Mouse (Mus musculus) hindbrain, postnatal 0 days (tissue): ENCODE data around the gene Cyb5rl. TPM values are rescaled to one million over a fixed set of nuclear protein-coding genes. Genes with fewer than 3 reads are reported as not detected.

ENCODE experiments used
- ATAC-seq: fragments of 200-750 bp; cut with Nextera tagmentation; 2 replicates; pipeline ENCODE4 v1.8.0; 2017; ENCODE audit warnings: mild to moderate bottlenecking, moderate TSS enrichment, moderate library complexity
- DNase-seq: peaks from one replicate; pipeline ENCODE4 v3.0.0-alpha.2; 2015; ENCODE audit warnings: low spot score
- H3K27ac ChIP-seq: fragments of 300-500 bp; sonication (generic); 2 replicates; pipeline ENCODE4 v1.5.1; 2014; ENCODE audit warnings: mild to moderate bottlenecking
- H3K27me3 ChIP-seq: fragments of 300-500 bp; sonication (generic); 2 replicates; pipeline ENCODE4 v1.6.1; 2014; ENCODE audit warnings: low read length, mixed read lengths; ENCODE audit not compliant: insufficient read depth
- H3K36me3 ChIP-seq: fragments of 300-500 bp; sonication (generic); 2 replicates; pipeline ENCODE4 v1.6.1; 2014; ENCODE audit warnings: low read length, mixed read lengths; ENCODE audit not compliant: insufficient read depth
- H3K4me1 ChIP-seq: fragments of 300-500 bp; sonication (generic); 2 replicates; pipeline ENCODE4 v1.6.1; 2014; ENCODE audit warnings: antibody characterized with exemption, low read length, mixed read lengths; ENCODE audit not compliant: insufficient read depth
- H3K4me2 ChIP-seq: fragments of 300-500 bp; sonication (generic); 2 replicates; pipeline ENCODE4 v1.6.1; 2014; ENCODE audit warnings: low read depth, mild to moderate bottlenecking, low read length, moderate library complexity, mixed read lengths
- H3K4me3 ChIP-seq: fragments of 300-500 bp; sonication (generic); 2 replicates; pipeline ENCODE4 v1.5.1; 2014; ENCODE audit warnings: low read length
- H3K9ac ChIP-seq: fragments of 300-500 bp; sonication (generic); replicated peaks from 2 replicates; pipeline ENCODE4 v1.6.1; 2014; ENCODE audit warnings: mild to moderate bottlenecking, low read length, moderate library complexity, mixed read lengths
- H3K9me3 ChIP-seq: fragments of 300-500 bp; sonication (generic); 2 replicates; pipeline ENCODE4 v1.6.1; 2016; ENCODE audit warnings: low read length, mixed read lengths
- CTCF ChIP-seq: IDR thresholded peaks from 2 replicates; pipeline ENCODE4 v1.5.1; 2016; ENCODE audit warnings: antibody characterized with exemption, control low read depth, low read depth
- WGBS: fragments of 180-500 bp; shearing (Covaris S2); extraction: QIAGEN DNeasy Blood & Tissue Kit; methylation state at CpG from one replicate; pipeline ENCODE4 v1.1.7; 2014; 5-methylcytosine and 5-hydroxymethylcytosine counted together
- polyA plus RNA-seq: library from polyadenylated mRNA; unstranded; fragments of >200 nt; fragmentation: Nextera tagmentation; extraction: Ambion mirVana; gene quantifications from 2 replicates; pipeline ENCODE4 v1.2.1, GENCODE M21; 2015
- total RNA-seq: library from RNA; depleted of rRNA; stranded (reverse); fragments of >200 nt; gene quantifications from 2 replicates; pipeline ENCODE4 v1.2.3, GENCODE M21; 2014; rRNA removed

Gene Cyb5rl
- total RNA-seq (8.7 and 21.3 TPM in 2 replicates), polyA plus RNA-seq (4.1 and 4.6 TPM in 2 replicates)

DNA sequence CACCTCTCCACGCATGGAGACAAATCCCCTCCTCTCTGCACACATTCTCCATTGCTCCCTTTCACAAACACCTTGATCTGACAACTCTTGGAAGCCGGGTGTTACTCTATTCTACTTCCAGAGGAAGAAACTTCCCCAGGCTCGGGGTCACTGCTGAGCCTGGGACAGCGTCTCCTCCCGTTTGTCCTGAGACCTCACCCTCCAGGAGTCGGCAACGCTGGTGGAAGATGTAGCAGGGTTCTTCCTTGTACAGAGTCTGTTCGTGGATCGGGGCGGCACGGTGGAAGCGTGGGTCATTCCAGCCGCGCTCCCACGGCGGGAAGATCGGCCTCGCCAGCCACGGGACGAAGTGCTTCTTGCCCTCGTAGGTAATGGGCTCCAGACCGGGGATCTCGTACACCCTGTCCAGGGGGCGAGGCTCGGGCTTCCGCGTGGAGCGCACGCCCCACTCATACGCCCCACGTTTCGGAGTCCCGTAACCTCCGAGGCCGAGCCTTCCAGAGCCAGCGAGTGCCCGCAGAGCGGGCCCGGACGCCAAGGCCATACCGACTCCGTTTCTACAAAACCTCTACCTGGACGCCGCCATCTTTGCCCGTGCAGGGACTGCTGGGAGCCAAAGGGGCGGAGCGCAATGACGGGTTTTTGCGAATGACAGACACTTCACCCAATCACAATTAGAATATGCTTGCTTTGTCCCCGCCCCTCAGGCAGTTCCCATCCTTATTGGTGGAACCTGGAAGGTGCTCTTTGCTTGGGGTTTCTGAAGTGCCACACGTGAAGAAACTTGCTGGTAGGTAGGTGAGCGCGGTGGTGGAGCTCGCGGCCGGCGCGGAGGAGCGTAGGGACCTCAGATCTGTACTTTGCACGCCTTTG is at the start of gene Cyb5rl, which contains the start of gene Mrpl37:
Cyb5rl (plus strand) TSS at position 737 of the 873 bp plus-strand sequence.
Mrpl37 (minus strand) TSS at position 617 of the 873 bp plus-strand sequence.
- Histone ChIP-seq H3K27me3 (no peaks in the 10 kb centered on the region), H3K4me3 (peak within 1 kb of the TSS; percentile 86), H3K9me3 (no peaks in the 10 kb centered on the region), H3K36me3 (peaks cover 22% of the 10 kb centered on the region), H3K9ac (peak within 1 kb of the TSS; percentile 82), H3K4me2 (peak within 1 kb of the TSS; percentile 97), H3K4me1 (peaks cover 5% of the 10 kb centered on the region; the same call in 1 of the 2 replicates), H3K27ac (peak within 1 kb of the TSS; percentile 68)
- DNase-seq (peak; percentile 98), ATAC-seq (peak; percentile 100)
- WGBS: under 1% methylated on average over 60 of the region's 60 CpGs
- no peak for TF ChIP-seq CTCF

DNA sequence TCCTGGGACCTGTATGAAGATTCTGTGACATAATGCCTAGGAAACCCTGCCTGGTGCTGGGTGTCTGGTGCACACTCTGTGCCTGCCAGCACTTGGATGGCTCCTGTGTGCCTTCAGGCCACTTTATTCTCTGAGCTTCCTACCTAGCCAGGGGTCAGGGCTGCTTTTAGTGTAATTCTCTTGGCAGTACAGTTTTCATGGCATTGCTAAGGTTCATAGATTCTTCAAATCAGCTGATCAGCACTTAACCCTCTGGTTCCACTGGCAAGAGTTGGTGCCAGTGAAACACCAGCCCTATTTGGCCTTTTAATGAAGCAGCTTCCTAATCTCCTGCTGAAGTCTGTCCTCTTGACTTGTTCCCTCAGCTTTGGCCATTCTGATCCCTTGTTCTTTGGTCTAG is 49.5 kb upstream of the Cyb5rl start:
- H3K4me2 ChIP-seq: no peak overlapping the region
- no peak overlapping the region for H3K9ac ChIP-seq
- TF ChIP-seq CTCF: no peak
- ATAC-seq (no peak), DNase-seq (no peak)
- H3K36me3 ChIP-seq: no peaks in the 10 kb centered on the region
- H3K4me1 ChIP-seq: peaks cover 46% of the 10 kb centered on the region
- H3K9me3 ChIP-seq: no peaks in the 10 kb centered on the region
- H3K4me3 ChIP-seq: no peak overlapping the region
- H3K27me3 ChIP-seq: no peaks in the 10 kb centered on the region
- H3K27ac ChIP-seq: no peak overlapping the region

- DNase-seq (peak; percentile 22), ATAC-seq (no peak)
- Histone ChIP-seq H3K4me2 (no peak overlapping the region), H3K9me3 (no peaks in the 10 kb centered on the region), H3K4me3 (no peak overlapping the region), H3K27ac (peak overlapping the region; percentile 64), H3K9ac (no peak overlapping the region), H3K4me1 (peaks cover 49% of the 10 kb centered on the region), H3K27me3 (no peaks in the 10 kb centered on the region), H3K36me3 (no peaks in the 10 kb centered on the region)
- TF ChIP-seq CTCF: no peak
- WGBS: 54% methylated on average over 3 of the region's 3 CpGs
These were observed 48.3 kb upstream of the Cyb5rl start for GRCm38 (mm10) chr4:107018521-107018920.

DNA sequence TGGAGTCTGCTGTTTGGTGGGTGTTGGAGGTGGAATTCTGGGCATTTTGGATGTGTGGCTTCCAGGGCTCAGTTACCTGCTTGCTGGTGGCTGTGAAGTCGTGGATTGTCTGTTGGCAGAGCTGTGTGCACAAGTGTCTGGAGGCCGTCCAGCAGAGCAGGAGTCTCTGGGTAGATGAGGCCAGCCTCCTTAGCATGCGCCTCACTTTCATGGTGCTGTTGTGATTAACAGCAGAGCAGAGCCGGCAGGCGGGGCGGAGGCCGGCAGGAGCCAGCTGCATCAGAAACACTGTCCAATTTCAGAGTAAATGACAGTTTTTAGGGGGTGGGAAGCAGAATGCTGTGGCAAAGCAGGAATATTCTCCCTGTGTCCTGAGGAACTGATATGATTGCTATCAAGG is 47.8 kb upstream of the Cyb5rl start:
- Histone ChIP-seq H3K4me1 (peaks cover 49% of the 10 kb centered on the region), H3K36me3 (no peaks in the 10 kb centered on the region), H3K27me3 (no peaks in the 10 kb centered on the region), H3K9ac (no peak overlapping the region), H3K27ac (peak overlapping the region; percentile 64), H3K4me3 (no peak overlapping the region), H3K4me2 (no peak overlapping the region), H3K9me3 (no peaks in the 10 kb centered on the region)
- ATAC-seq (no peak), DNase-seq (peak; percentile 62)
- WGBS: 12% methylated on average over 7 of the region's 7 CpGs
- no peak for TF ChIP-seq CTCF

DNA sequence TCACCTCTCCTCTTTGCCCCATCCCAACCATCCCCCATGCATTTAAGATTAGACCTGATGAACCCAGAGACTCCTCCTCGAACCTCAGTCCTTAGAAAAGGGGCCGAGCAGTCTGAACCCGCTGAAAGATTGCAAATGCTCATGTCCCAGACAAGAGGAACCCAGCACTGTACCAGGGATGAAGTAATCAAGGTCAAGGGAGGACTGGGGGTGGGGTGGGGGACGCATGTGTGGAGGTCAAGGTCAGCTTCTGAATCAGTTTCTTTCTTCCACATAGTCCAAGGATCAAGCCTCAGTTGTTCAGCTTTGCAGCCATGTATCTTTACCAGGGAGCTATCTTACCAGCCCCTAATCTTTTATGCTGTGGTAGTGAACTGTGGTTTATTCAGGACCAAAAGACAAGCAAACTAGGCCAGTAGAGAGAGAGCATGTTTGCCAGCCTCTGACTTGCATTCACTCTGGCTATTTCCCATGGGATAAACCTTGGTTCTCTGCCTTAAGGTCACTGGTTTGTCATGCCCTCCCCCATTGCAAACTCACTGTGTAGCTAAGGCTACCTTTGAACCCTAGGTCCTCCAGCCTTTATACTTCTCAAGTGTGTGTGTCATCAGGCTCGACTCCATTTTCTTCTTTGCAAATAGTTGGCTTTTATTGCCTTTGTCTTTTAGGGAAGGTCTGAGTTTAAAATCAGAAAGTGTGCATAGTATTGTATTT is 46.3 kb upstream of the Cyb5rl start:
- Histone ChIP-seq H3K9ac (no peak overlapping the region), H3K36me3 (no peaks in the 10 kb centered on the region), H3K4me3 (no peak overlapping the region), H3K9me3 (no peaks in the 10 kb centered on the region), H3K27me3 (no peaks in the 10 kb centered on the region), H3K4me1 (peaks cover 49% of the 10 kb centered on the region), H3K27ac (no peak overlapping the region), H3K4me2 (no peak overlapping the region)
- TF ChIP-seq CTCF: no peak
- 74% methylated on average over 5 of the region's 5 CpGs for WGBS
- DNase-seq: no peak
- ATAC-seq: no peak

GRCm38 (mm10) chr4:107021464-107021863 is 45.3 kb upstream of the Cyb5rl start:
- Histone ChIP-seq H3K27ac (no peak overlapping the region), H3K36me3 (no peaks in the 10 kb centered on the region), H3K27me3 (no peaks in the 10 kb centered on the region), H3K4me1 (peaks cover 40% of the 10 kb centered on the region), H3K9ac (no peak overlapping the region), H3K9me3 (no peaks in the 10 kb centered on the region), H3K4me2 (no peak overlapping the region), H3K4me3 (no peak overlapping the region)
- DNase-seq (no peak), ATAC-seq (no peak)
- peak; percentile 23; the same call in 1 of the 2 replicates for TF ChIP-seq CTCF
- WGBS: 60% methylated on average over 3 of the region's 3 CpGs
